Mouse (Mus musculus) MEL (cell line): ENCODE results near the gene Glipr1. TPM values are rescaled to one million over a fixed set of nuclear protein-coding genes. Genes with fewer than 3 reads are reported as not detected.
"Not testable (repeated sequence)": the region's sequence is repeated elsewhere in the genome, so short reads cannot be mapped to it uniquely, and the experiment has no call there.

Experiments used
- DNase-seq: peaks from one replicate; pipeline ENCODE4 v3.0.0; 2011; ENCODE audit warnings: low read depth, low spot score
- H3K27ac ChIP-seq: 2 replicates; pipeline ENCODE4 v1.5.1; 2012; ENCODE audit warnings: low read depth, mild to moderate bottlenecking, control low read depth, low read length, moderate library complexity; ENCODE audit not compliant: control insufficient read depth
- H3K27me3 ChIP-seq, 2 experiments: fragments of 150-350 bp in 1 of 2; sonication (generic) in 1 of 2; 2 replicates each; pipeline ENCODE4 v1.6.1; 2012; ENCODE audit warnings: low read length in 2 of 2, mild to moderate bottlenecking in 2 of 2, improper control_type of control experiment in 1 of 2, moderate library complexity in 1 of 2; ENCODE audit not compliant: insufficient read depth in 2 of 2, control insufficient read depth in 1 of 2
- H3K36me3 ChIP-seq, 2 experiments: 2 replicates each; pipeline ENCODE4 v1.6.1; 2012 to 2014; ENCODE audit warnings: low read length in 2 of 2, improper control_type of control experiment in 1 of 2, inconsistent platforms in 1 of 2, mild to moderate bottlenecking in 1 of 2; ENCODE audit not compliant: insufficient read depth in 2 of 2, control insufficient read depth in 1 of 2
- H3K4me1 ChIP-seq, 2 experiments: fragments of 150-350 bp in 1 of 2; sonication (generic) in 1 of 2; 2 replicates each; pipeline ENCODE4 v1.6.1; 2012; ENCODE audit warnings: low read length in 2 of 2, improper control_type of control experiment in 1 of 2, mild to moderate bottlenecking in 1 of 2; ENCODE audit not compliant: insufficient read depth in 2 of 2, control insufficient read depth in 1 of 2
- H3K4me3 ChIP-seq, 2 experiments: fragments of 150-350 bp in 1 of 2; sonication (generic) in 1 of 2; 2 replicates each; pipeline ENCODE4 v1.5.1; 2012; ENCODE audit warnings: low read depth in 2 of 2, low read length in 2 of 2, mild to moderate bottlenecking in 2 of 2, moderate library complexity in 2 of 2, control low read depth in 1 of 2, improper control_type of control experiment in 1 of 2; ENCODE audit not compliant: control insufficient read depth in 1 of 2, insufficient read depth in 1 of 2
- H3K79me2 ChIP-seq: 2 replicates; pipeline ENCODE4 v1.6.1; 2012; ENCODE audit warnings: mild to moderate bottlenecking, low read length, moderate library complexity; ENCODE audit not compliant: control insufficient read depth, poor library complexity, insufficient read depth
- H3K9ac ChIP-seq: 2 replicates; pipeline ENCODE4 v1.6.1; 2012; ENCODE audit warnings: low read depth, mild to moderate bottlenecking, control low read depth, low read length, moderate library complexity; ENCODE audit not compliant: control insufficient read depth, poor library complexity, severe bottlenecking
- H3K9me3 ChIP-seq: fragments of 150-350 bp; sonication (generic); replicated peaks from 2 replicates; pipeline ENCODE4 v1.6.1; 2012; ENCODE audit warnings: mild to moderate bottlenecking, low read length, improper control_type of control experiment, moderate library complexity; ENCODE audit not compliant: insufficient read depth
- KAT2A ChIP-seq: conservative IDR thresholded peaks from 2 replicates; pipeline ENCODE4 v1.6.1; 2012; ENCODE audit warnings: low read depth, low read length, improper control_type of control experiment, inconsistent platforms
- MAX ChIP-seq: IDR thresholded peaks from 2 replicates; pipeline ENCODE4 v1.6.1; 2011; ENCODE audit warnings: low read length, improper control_type of control experiment
- NRF1 ChIP-seq: IDR thresholded peaks from 2 replicates; pipeline ENCODE4 v1.6.1; 2014; ENCODE audit warnings: low read depth, mild to moderate bottlenecking, inconsistent platforms, low read length, improper control_type of control experiment, moderate library complexity; ENCODE audit not compliant: poor library complexity, insufficient read depth, severe bottlenecking
- POLR2AphosphoS2 ChIP-seq: IDR thresholded peaks from 2 replicates; pipeline ENCODE4 v1.6.1; 2011; ENCODE audit warnings: low read length, improper control_type of control experiment
- POLR2AphosphoS5 ChIP-seq: IDR thresholded peaks from 2 replicates; pipeline ENCODE4 v1.6.1; 2012; ENCODE audit warnings: low read depth, borderline replicate concordance, mild to moderate bottlenecking, inconsistent platforms, low read length, moderate library complexity, mixed read lengths
- RCOR1 ChIP-seq: IDR thresholded peaks from 2 replicates; pipeline ENCODE4 v1.6.1; 2012; ENCODE audit warnings: low read depth, mild to moderate bottlenecking, inconsistent platforms, low read length, improper control_type of control experiment
- SIN3A ChIP-seq: IDR thresholded peaks from 2 replicates; pipeline ENCODE4 v1.6.1; 2012; ENCODE audit warnings: low read length, improper control_type of control experiment, inconsistent platforms
- SMC3 ChIP-seq: IDR thresholded peaks from 2 replicates; pipeline ENCODE4 v1.6.1; 2011; ENCODE audit warnings: low read depth, low read length, improper control_type of control experiment
- TCF12 ChIP-seq: IDR thresholded peaks from 2 replicates; pipeline ENCODE4 v1.6.1; 2014; ENCODE audit warnings: low read depth, mild to moderate bottlenecking, inconsistent platforms, low read length, improper control_type of control experiment, moderate library complexity
- ZC3H11A ChIP-seq: IDR thresholded peaks from 2 replicates; pipeline ENCODE4 v1.6.1; 2012; ENCODE audit warnings: low read depth, mild to moderate bottlenecking, inconsistent platforms, low read length, improper control_type of control experiment
- ZMIZ1 ChIP-seq: IDR thresholded peaks from 2 replicates; pipeline ENCODE4 v1.6.1; 2012; ENCODE audit warnings: low read depth, mild to moderate bottlenecking, inconsistent platforms, low read length, improper control_type of control experiment, moderate library complexity
- ZNF384 ChIP-seq: IDR thresholded peaks from 2 replicates; pipeline ENCODE4 v1.6.1; 2012; ENCODE audit warnings: low read depth, mild to moderate bottlenecking, inconsistent platforms, low read length, improper control_type of control experiment
- polyA plus RNA-seq, 2 experiments: library from polyadenylated mRNA; stranded (reverse) in 1 of 2; unstranded in 1 of 2; fragments of >175 nt in 1 of 2; fragments of >200 nt in 1 of 2; gene quantifications; 2 replicates each; pipeline versions ENCODE4 v1.2.1 to v1.2.4; 2012; ENCODE audit warnings: low replicate concordance in 2 of 2, low read depth in 1 of 2; ENCODE audit not compliant: insufficient read length in 2 of 2, insufficient read depth in 1 of 2, missing spikeins in 1 of 2
- total RNA-seq: library from RNA; depleted of rRNA; stranded (reverse); fragments of 300-350 nt; gene quantifications from 2 replicates; pipeline ENCODE4 v1.2.3, GENCODE M21; 2012

The Glipr1 gene
- total and polyA plus RNA-seq, 3 experiments: 0.62 to 0.88 TPM; not detected in 1

DNA sequence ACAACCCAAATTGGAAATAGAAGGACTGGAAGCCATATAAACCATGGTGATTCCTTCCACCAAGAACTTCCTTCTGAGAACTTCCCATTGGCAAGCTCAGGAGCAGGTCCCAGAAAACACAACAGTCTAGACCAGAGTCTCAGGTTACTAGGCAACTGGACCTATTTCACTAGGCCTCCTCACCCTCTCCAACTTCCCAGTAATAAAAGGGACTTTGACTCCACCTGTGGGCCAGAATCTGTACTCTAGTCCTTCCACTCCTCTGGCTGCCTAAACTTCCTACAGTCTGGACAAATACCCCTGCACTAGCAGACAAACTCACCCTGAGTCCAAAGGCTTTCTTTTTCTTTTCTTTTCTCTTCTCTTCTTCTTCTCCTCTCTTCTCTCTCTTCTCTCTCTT lies 48.8 kb upstream of the Glipr1 start:
- H3K27ac ChIP-seq: no peak overlapping the region
- H3K4me3 ChIP-seq: no peak overlapping the region
- DNase-seq: no peak
- no peaks in the 10 kb centered on the region for H3K79me2 ChIP-seq
- TF ChIP-seq SIN3A: no peak
- no peak for TF ChIP-seq MAX
- no peak for TF ChIP-seq ZC3H11A
- no peak for TF ChIP-seq NRF1
- no peak for TF ChIP-seq TCF12
- no peak for TF ChIP-seq ZNF384
- no peak for TF ChIP-seq ZMIZ1
- TF ChIP-seq SMC3: no peak
- no peak for TF ChIP-seq KAT2A
- no peak for TF ChIP-seq RCOR1
- TF ChIP-seq POLR2AphosphoS5: no peak
- TF ChIP-seq POLR2AphosphoS2: no peak
- no peaks in the 10 kb centered on the region for H3K9me3 ChIP-seq
- H3K9ac ChIP-seq: no peak overlapping the region
- H3K27me3 ChIP-seq: no peaks in the 10 kb centered on the region
- no peaks in the 10 kb centered on the region for H3K4me1 ChIP-seq
- no peaks in the 10 kb centered on the region for H3K36me3 ChIP-seq

DNA sequence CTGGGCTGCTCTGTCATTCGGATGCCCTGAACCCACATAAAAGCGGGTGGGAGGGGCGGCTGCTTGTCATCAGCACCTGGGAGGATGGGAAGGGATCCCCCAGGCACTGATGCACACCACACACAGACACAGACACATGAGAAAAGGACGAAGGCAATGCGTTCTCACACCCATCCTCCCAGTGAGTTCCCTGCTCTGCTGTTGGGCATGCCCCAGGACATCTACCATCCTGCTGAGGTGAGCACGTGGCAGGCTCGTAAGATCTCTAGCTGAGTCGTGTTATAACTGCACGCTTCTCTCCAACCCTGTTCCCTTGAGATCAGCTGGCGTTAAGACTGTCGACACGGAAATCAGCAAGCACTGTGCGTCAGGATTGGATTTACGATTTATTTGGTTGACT lies 41.9 kb upstream of the Glipr1 start:
- H3K27me3 ChIP-seq, H3K27ac ChIP-seq, H3K9me3 ChIP-seq, H3K4me3 ChIP-seq, H3K9ac ChIP-seq, H3K4me1 ChIP-seq, DNase-seq, H3K36me3 ChIP-seq, H3K79me2 ChIP-seq: not testable (repeated sequence)

DNA sequence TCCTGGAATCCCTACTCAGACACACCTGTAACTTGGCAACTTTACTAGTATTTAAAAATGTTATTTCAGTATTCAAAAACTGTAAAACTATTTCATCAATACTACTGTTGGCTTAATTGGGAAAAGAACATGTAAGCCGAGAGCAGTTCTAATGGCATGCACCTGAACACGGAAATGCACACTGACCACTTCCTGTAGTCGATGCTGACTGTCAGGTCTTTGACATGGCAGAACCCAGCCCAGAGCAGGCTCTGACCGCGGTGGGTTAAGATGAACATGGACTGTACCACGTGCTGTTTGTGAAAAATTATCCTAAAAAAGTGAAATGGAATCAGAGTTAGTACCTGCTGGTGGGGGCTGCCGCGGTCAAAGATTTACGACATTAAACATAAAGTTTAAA lies 41.1 kb upstream of the Glipr1 start:
- not testable (repeated sequence) for H3K79me2 ChIP-seq, DNase-seq, H3K36me3 ChIP-seq, H3K9me3 ChIP-seq, H3K27ac ChIP-seq, H3K27me3 ChIP-seq, H3K4me3 ChIP-seq, H3K9ac ChIP-seq, H3K4me1 ChIP-seq

DNA sequence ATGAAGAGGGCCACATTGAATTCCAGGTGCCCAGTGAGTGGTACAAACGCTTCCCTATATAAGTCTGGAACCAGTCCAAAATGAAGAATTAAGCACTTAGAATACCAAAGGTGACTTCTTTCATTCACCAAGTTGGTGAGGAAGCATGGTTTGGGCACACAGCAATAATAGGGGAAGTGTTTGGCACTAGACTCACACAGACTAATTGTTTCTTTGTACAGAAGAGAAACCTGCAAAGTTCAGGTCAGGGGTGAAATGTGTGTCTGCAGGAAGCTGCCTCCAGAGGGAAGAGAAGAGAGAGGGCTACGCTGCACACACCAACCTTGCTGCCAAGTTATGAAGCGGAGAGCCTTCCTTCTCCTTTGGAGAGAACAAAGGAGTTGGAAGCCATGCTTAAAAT lies 26.3 kb upstream of the Glipr1 start:
- DNase-seq, H3K9ac ChIP-seq, H3K36me3 ChIP-seq, H3K9me3 ChIP-seq, H3K4me3 ChIP-seq, H3K27ac ChIP-seq, H3K79me2 ChIP-seq, H3K4me1 ChIP-seq, H3K27me3 ChIP-seq: not testable (repeated sequence)
